Mouse (Mus musculus): ENCODE results near the gene Iqcj. TPM values are rescaled to one million over a fixed set of nuclear protein-coding genes. Genes with fewer than 3 reads are reported as not detected.
"Not testable (repeated sequence)": the region's sequence is repeated elsewhere in the genome, so short reads cannot be mapped to it uniquely, and the experiment has no call there.

The Iqcj gene
- polyA plus RNA-seq, 1 experiment: not detected

DNA sequence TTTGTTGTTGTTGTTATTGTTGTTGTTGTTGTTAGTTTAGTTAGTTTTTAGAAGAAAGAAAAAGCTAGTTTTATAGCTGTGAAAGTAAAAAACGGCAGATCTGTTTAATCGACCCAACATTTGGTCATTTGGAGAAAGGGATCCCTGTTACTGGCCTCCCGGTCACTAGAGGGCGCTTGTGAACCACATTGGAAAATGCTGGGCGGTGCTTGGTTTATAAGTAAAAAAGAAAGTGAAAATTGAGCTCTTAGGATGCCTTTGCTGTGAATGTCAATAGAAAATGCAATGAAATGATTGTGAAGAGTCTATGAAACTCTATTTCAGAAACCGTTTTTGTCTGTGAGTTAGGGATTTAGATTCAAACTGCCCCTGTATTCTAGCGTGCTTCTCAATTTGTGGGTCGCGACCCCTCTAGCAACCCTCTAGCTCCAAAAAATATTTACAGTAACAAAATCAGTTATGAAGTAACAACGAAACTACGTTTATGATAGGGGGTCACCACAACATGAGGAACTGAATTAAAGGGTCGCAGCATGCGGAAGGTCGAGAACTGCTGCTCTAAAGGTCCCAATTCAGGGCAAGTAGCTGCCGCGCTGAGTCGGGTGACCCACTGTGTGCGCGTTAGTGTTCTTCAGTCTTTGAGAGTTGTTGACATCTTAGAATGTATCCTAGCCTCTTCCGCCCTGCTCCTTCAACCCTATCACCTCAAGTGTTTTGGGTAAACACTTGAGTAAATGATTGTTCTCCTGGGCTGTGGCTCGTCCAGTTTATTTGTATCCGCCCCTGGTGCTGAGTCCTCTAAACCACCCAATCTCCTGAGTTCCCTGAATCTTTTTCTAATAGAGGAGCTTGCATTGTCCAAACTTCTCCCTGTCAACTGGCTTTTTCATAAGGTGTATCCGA, 164.6 kb downstream of the Iqcj start:
- DNase-seq (ENCODE audit: low read depth, low spot score): peak; percentile 50
- WGBS: 38% methylated on average over 23 of the region's 23 CpGs

DNA sequence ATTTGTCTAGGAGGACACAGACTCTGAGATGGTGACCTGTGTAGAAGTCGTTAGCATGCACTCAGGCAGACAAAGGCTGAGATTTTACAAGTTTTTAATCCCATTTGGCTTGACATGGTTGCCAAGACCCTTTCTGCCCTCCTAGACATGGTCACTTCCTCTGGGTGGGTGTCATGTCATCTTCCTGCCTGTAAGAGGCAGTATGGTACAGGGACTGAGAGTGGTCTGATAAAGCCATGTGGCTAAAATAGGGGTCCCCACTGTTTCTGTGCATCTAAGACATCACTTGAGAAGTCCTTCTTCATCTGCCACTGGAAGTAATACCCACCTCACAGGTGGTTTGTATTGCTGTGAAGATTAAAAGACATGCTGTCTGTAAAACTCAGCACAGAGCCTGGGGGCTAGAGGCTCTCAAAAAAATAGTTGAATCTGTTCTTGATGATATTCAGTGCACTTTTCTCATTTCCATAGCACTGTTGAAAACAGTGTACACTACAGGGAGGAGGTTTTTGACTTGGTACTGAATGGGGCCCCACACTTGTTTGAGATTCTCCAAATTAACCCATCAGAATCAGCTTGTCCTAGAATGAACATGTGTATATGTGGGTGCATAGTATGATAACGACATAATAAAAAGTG, 167.3 kb downstream of the Iqcj start:
- WGBS: 40% methylated on average over 2 of the region's 2 CpGs
- no peak for DNase-seq (ENCODE audit: low read depth, low spot score)

DNA sequence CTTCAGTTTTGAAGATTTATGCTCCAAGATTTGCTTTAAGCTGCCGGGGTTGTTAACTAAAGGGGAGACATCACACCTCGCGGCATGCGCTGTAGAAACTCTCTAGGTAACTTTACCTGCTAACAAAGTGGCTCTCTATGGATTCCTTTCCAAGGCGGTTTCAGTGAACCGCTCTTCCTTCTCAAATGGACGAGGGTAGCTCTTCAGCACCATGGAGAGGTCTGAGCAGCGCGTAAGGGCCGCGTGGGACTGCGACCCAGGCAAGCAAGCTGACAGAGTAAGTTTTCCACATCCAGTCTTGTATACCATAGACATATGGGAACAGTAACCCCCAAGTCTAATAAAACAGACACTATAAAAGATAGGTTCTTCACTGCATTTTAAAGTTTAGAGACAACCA, 172.7 kb downstream of the Iqcj start, which contains the start of gene Schip1:
Gene Schip1 (plus strand): TSS at position 72 of the 400 bp plus-strand sequence.
- no peak for DNase-seq (ENCODE audit: low read depth, low spot score)
- 19% methylated on average over 12 of the region's 12 CpGs for WGBS

- 61% methylated on average over 9 of the region's 9 CpGs for WGBS
- no peak for DNase-seq (ENCODE audit: low read depth, low spot score)
Observed at GRCm38 (mm10) chr3:68071395-68072386, 179.7 kb downstream of the Iqcj start.

- no peak for DNase-seq (ENCODE audit: low read depth, low spot score)
- 46% methylated on average over 4 of the region's 4 CpGs for WGBS
Observed at GRCm38 (mm10) chr3:68077406-68077805, 185.4 kb downstream of the Iqcj start.

- 85% methylated on average over 2 of the region's 2 CpGs for WGBS
- DNase-seq (ENCODE audit: low read depth, low spot score): no peak
Observed at GRCm38 (mm10) chr3:68085024-68085423, 193.0 kb downstream of the Iqcj start.

DNA sequence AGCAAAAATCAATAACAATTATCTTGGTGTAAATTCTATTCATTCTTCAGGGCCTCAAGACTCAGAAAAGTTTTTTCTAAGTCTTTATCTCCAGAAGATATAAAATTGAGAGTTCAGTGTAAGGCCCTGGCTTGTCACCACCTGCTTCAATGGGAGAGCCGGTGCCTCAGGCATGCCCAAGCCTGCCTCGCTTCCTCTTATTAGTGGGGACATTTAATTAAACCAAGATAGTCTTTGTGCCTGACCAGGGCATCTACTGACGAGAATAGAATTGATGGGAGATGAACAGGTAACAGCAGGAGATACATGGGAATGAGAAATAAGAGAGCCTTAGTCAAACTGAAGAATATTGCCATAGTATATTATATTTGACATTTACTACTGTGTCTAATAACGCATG, 200.1 kb downstream of the Iqcj start:
- DNase-seq (ENCODE audit: low read depth, low spot score): no peak
- 72% methylated on average over 4 of the region's 4 CpGs for WGBS

- WGBS: 37% methylated on average over 4 of the region's 4 CpGs
Observed at GRCm38 (mm10) chr3:68096724-68097431, 204.9 kb downstream of the Iqcj start.

GRCm38 (mm10) chr3:68099561-68099960, 207.5 kb downstream of the Iqcj start:
- DNase-seq (ENCODE audit: low read depth, low spot score): not testable (repeated sequence)
- WGBS: 66% methylated on average over 6 of the region's 6 CpGs

More at GRCm38 (mm10) chr3:68096724-68097431, 204.9 kb downstream of the Iqcj start:
- no peak for DNase-seq (ENCODE audit: low read depth, low spot score)

GRCm38 (mm10) chr3:68101343-68101742, 209.3 kb downstream of the Iqcj start:
- WGBS: 33% methylated on average over 4 of the region's 4 CpGs
- DNase-seq (ENCODE audit: low read depth, low spot score): no peak

- 79% methylated on average over 2 of the region's 2 CpGs for WGBS
- no peak for DNase-seq (ENCODE audit: low read depth, low spot score)
Observed at GRCm38 (mm10) chr3:68105081-68105685, 213.2 kb downstream of the Iqcj start.

Other genes with a start within 250 kb of the Iqcj start
- gene Iqschfp, start within 50 bp of the Iqcj start, polyA plus RNA-seq (2012; rRNA removed): not detected in 2 replicates
- 5.8 and 5.9 TPM in 2 replicates for gene Schip1, start 172.6 kb downstream of the Iqcj start, polyA plus RNA-seq (2012; rRNA removed)